Mouse (Mus musculus) heart, adult 18-20 months (tissue): ENCODE results near the gene Unc5cl. TPM values are rescaled to one million over a fixed set of nuclear protein-coding genes. Genes with fewer than 3 reads are reported as not detected.

Experiments used
- DNase-seq, 2 experiments: peaks; one replicate each; pipeline ENCODE4 v3.0.0; 2021 to 2022; ENCODE audit warnings: mixed read lengths in 1 of 2
- total RNA-seq, 2 experiments: library from RNA; stranded (reverse); gene quantifications; 2 replicates each; pipeline ENCODE4 v1.2.3; 2021

Unc5cl gene
- total RNA-seq, 2 experiments from 2014 or later: 0.36 TPM; not detected in 1

DNA sequence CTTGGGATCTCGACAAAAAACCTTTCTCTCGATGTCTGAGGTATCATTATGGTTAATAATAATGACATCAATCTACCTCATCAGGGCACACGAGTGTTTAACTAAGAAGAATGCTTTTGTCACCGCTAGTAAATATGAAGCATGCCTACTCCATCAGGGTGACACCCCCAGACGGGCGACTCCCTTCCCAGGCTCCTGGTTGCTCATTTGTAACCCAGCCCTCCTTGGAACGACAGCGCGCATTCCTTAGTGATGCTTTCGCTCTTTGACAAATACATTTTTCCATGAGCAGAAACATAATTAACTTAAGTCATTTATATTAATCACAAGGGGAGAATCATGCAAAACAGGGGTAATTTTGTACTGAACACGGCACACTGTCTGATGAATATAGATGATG, 88.0 kb downstream of the Unc5cl start:
- DNase-seq: no peak

DNA sequence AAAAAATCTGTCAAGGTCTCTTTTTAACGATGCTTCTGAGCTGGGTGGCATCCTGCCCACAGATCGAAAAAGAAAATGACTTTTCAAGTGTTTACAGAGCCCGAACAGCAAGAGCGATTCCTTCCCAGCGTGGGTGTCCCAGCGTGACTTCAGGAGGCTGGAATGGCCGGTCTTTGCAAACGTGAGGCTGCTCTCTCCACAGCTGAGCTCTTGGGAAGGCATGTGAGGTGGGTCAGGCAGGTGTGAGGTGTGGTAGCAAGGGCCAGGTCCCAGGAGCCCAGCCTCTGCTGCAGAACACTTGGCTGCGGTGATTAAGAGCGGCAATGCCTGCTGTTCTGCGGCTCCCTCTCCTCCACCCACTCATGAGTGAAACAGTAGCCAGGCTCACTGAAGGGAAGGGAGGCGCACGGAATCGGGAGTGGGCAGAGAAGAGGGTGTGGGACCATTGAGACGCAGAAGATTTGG, 88.6 kb downstream of the Unc5cl start:
- no peak for DNase-seq

DNA sequence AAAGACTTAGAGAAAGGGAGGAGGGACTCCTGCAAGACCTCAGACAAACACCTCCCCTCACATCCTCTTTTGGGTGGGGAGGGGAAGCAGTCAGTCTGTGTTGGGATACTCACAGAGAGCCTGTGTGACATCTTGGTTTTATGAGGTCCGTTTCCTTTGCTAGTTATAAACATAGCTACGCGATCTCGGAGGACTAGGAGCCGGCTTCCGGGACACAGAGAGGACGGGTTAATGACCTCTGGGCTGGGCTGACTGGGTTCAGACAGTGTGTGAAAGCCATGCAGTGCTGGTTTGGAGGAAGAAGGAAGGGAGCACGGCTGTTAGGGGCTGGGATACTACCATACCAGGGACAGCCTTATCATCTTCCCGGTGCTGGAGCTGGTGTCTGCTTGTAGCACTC, 90.0 kb downstream of the Unc5cl start:
- DNase-seq: no peak

DNA sequence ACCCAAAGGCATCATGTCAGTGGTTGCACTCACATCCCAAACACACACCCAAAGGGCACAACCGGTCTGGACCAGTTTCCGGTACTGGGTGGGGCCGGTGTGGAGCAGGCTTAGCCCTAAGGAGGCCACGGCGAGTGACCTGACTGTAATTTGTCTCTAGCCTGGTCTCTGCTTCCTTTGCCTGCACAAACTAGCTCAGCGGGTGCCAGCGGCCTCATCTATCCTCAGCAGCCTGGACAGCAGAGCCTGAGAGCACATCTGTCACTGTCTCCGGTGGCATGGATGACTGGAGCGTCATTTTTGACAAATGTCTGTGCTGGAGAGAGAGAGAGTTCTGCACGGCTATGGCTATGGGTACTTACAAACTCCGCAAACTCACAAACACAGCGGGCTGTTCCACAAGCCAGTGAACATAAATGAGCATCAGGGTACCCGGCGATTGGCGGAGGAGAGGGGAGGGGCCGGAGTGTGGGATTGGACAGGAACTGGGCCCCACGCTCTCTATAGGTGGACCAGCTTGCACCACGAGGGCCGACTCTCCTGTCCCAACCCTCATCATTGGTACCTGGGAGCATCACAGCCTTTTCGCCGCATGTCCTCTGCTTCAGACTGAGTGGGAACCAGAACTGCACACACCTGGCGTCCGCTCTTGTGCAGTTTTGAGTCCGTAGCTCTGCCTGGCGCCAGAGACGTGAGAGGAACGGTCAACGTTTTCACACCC, 90.7 kb downstream of the Unc5cl start:
- no peak for DNase-seq

DNA sequence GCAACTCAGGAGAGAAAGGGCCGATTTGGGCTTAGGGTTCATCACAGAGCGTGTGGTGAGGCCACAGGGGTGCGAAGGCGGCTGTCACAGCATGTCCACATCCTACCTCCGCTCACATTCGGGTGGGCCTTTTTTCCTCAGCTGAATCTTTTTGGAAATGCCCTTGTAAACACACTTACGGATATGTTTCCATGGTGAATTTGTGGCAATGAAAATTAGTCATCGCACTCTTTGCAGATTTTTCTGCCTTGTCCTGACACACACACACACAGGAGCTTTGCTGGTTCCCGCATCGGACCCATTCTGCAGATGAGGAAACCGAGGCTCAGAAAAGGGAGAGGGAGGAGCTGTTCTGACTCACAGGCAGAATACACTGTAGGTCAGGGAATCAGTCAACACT, 91.3 kb downstream of the Unc5cl start:
- no peak for DNase-seq

DNA sequence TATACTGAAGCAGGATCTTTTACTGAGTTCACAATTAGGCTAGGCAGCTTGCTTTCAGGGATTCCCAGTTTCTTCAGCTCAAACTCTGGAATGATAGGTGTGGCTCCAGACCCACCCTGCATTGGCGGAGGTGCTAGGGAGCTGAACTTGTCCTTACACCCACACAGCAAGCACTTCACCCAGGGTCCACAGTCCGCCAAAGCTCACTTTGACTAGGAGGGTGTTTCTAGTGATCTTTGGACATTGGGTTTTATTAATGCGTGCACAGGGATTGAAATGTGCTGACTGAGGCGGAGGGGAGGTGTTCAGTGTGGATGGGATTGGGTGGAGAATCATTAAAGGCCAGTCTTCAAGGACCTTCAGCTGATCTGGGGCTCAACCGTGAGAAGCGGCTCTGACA, 93.0 kb downstream of the Unc5cl start:
- DNase-seq: no peak

DNA sequence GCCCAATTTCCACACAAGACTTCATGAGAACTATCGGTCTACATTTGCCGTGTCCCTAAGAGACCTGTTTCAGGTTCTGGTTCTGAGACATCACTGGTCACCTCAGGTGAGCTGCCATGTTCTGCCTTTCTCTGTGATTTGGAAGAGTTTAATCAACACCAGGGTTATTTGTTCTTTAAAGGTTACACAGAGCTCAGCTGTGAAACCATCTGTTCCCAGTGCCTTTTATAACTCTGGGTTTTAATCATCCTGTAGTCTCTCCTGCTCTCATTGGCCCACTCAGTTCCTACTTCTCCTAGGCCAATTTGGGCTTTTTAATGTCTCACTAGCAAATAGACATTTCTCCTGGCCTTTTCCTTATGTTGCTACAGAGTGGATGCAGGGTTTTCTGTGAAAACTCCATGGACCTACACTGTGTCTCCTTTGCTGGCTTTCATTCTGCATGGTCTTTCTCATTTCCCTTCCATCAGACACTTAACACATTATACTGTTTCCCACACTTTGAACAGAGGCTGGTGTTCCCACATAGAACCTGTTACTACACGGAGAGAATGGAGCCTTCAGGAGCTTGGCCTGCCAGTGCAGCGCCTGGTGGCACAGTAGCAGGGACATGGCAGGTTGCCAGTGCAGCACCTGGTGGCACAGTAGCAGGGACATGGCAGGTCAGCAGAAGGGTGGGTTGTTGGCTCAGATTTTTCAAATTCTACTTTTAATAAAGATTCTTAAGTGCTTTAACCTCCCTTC, 97.3 kb downstream of the Unc5cl start:
- DNase-seq: no peak

DNA sequence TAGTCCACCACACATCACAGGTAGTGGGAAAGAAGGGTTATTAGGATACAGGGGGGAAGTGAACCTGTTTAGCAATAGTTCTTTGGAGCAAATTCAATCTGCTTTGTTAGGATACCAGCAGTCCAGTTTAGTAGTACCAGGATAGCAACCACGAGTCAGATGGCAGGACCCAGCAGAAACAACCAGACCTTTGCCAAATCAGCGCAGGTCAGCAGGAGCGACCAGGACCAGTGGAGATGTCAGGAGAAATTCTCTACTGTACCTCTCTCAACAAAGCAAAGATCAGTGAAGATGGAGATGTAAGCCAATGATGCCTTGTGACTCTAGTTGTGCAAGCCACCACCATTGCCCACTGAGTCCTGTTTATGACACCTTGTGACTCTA, 97.8 kb downstream of the Unc5cl start:
- no peak for DNase-seq

DNA sequence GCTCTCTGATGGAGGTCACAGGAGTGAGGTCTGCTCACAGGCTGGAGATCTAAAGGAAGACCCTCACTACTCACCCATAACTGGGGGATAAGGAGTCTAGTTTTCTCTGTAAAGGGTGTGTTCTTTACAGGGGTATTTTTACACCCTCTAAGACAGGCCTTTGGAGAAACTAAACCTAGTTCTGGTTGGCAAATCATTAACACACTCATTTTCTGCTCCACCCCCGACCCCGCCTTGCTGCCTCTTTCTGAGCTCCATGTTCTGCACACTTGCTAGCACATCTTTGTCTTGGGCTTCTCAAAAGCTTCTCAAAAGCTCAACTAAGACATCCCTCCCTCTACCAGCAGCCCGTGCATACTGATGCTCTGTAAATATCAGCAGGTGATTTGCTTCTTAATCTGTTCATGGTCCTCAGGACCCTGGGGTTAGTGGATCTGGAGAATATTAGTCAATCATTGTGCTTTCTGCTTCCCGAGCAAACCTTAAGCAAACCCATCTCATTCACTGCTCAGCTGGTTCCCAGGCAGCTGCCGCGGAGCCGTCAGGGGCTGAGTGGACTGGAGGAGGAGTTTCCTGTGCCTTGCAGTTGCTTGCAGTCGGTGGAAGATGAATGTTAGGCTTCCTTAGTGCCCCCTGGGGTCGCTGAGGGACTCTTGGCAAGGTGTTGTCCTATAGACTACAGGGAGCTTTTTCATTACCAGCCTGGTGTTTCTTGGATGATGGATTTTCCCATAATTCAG, 101.7 kb downstream of the Unc5cl start:
- no peak for DNase-seq

DNA sequence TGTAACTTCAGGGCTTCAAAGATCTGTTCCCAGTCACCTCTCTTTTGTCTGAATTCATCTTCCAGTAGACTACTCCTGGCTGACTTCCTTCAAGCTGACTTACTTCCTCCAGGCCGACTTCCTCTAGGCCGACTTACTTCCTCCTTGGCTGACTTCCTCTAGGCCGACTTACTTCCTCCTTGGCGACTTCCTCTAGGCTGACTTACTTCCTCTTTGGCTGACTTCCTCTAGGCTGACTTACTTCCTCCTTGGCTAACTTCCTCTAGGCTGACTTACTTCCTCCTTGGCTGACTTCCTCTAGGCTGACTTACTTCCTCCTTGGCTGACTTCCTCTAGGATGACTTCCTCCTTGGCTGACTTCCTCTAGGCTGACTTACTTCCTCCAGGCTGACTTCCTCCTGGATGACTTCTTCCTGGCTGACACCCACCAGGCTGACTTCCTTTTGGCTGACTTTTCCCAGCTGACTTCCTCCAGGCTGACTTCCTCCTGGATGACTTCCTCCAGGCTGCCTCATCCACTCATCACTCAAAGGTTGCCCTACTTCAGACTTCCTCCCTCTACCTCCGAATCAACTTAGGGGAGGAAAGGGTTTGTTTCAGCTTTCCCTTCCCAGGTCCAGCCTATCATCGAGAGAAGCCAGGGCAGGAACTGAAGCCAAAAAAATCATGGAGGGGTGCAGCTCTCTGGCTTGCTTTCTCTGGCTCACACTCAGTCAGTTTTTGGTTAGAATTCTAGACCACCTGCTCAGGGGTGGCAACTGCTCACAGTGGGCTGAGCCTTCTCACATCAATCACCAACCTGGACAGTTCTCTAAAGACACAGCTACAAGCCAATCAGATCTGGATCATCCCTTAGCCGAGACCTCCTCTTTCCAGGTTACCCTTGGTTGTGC, 103.4 kb downstream of the Unc5cl start:
- no peak for DNase-seq

DNA sequence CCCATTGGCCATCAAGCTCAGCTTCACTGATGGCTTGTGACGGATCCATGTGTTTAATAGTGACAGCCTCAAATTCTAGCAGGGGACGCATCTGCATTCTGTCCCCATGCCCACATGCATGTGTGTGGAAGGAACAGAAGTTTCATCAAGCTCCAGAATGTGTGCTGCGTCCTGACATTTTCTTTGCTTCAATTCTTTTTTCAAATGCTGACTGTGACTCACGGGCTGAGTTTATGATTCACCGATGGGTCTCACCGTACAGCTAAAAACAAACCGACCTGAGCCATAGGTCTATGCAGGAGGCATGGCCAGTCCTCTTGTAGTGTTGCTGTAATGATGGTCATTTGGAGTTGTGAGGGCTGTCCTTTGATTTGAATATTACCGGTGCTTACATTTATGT, 110.2 kb downstream of the Unc5cl start:
- DNase-seq: no peak

DNA sequence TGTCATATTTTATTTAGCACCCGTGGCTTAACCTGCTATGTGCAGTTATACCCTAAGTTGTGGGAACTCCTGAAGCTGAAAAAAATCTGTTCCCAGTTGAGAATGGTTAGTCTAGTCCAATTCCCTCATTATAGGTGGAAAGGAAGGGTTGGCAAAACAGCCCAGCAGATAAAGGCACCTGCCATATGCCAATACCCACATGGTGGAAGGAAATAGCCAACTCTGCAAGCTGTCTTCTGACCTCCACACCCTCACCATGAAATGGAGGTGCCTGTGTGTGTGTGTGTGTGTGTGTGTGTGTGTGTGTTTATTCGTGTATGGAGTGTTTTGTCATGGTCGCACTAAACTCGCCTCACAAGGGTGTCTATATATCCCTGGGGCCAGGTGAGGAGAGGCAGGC, 115.0 kb downstream of the Unc5cl start:
- no peak for DNase-seq

DNA sequence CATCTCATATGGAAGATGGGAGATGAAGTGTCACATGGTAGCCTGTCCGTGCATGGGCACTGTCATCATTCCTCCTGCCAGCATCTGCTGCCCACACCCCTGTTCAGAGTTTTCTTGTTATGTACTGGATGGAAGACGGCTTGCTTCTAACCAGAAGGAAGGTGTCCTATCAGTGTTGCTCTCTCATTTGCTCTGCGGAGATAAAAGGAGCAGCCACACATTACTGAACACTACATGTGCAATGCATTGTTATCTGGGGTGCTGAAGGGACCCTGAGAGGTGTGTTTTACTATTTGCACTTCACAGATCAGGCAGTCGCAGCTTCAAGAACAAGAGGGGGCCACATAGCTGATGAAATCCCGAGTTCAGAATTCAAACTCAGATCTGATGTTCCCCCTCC, 126.5 kb downstream of the Unc5cl start:
- DNase-seq: no peak

DNA sequence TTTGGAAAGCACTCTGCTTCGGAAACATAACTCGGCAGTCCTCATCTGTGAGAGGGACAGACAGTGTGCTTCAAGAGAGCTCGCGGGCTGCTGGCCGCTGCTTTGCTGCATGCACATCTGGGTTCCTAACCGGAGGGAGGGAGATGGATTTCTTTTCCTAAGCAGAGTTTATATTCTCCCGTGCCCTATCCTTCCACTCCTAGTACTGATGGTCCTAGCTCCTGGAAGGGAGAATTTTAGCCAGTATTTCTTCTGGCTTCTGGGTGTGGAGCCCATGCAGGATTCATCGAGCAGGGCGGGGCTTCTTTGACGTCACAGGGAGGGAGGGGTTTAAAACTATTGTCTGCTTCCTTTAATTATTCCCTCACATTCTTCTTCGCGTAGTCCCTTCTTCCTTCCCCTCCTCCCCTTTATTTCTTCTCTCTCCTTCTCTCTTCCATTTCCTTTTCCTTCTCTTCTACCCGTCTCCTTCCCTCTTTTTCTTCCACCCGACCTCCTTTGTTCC, 127.8 kb downstream of the Unc5cl start:
- DNase-seq: no peak

DNA sequence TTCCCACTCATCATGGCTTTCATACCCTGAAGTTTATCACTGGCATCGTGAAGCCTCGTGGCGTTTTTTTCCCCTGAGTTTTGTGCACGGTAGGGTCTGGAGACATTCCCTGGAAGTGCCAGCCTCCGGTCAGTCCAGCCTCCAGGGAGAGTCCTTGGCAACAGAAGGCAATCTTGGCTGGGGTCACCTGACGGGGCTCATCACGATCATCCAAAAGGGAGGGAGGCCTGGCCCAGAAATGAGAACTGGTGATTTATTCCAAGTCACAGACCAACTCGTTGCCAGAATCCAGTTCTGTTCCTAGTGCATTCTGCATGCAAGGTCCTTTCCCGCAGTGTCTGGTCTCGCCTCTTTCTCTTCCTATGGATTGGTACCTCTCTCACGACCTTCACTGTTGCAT, 128.7 kb downstream of the Unc5cl start:
- no peak for DNase-seq

DNA sequence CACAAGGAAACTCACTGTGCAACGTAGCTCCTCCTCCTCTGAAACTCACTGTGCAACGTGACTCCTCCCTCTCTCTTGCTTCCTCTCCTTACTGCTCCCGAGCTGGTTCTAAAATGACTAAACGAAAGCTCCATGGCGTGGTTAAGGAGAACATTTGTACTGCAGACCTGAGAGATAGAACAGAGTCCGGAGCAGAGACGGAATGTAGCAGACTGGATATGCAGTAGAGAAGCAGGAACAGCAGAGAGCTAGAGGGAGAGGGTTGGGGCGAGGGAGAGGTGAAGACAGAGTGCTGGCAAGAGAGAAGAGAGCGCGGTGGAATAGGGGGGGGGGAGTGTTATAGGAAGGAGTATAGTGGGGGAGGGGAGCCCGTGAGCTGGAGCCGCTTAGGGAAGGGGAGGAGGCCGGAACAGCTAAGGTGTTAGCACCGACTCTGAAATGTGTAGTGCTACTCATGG, 131.2 kb downstream of the Unc5cl start:
- DNase-seq: no peak

DNA sequence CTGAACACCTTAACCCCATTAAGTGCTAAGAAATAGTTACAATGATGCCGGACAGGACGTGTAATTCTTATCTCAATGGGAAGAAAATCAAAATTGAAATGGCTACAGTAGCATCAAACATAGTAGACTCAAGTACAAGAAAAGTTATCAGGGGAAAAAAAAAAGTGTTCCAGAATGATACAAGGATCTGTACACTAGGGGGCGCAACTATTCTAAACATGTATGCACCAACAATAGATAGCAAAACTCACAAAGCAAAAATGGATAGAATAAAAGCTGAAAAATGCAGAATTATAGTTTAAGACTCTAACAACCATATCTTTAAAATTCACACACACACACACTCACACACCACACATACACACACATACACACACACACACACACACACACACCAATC, 134.0 kb downstream of the Unc5cl start:
- no peak for DNase-seq
